Mouse (Mus musculus): ENCODE measurements around the gene Cald1.

DNA sequence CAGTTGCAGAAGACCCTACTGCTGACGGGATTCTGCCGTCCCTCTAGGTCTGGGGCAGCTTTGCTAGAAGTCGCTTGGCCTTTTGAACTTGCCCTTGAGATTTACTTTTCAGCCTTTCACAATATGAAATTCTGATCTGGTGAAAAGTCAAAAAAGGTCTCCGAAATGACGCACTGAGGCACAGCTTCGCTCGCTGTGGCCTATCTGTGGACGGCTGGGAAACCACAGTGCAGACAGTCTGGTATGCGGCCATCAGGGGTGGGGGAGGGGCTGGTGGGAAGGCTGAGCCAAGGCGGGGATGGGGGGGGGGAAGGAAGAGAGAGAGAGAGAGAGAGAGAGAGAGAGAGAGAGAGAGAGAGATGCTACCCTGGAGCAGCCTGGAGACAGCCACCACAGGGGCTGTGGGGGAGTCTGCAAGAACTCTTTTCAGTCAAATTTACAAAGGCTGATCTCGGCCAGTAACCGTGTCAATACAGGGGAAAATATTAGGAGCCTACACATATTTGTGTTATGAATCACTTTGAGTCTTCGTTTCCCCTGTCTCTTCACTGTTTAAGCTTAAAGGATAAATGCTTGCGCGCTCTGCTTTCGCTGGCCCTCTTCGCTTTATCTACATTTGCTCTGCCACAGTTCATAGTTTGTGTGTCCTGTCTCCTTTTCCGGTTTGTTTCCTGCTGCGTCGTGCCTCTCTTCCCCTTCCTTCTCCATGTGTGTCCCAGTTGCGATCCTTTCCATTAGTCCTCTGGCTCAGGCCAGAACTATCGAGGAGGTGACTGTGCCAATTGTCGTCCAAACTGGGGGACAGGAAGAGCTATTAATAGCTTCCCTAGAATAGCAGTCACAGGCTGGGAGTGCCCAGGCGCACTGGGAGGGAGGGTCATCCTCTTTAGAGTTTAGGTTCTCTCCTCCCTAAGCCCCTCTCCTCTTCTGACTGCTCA lies 11.9 kb downstream of the Cald1 start:
- no peak for TF ChIP-seq CTCF (IDR thresholded peaks at IDR 0.05; ENCODE audit: low read depth)
- TF ChIP-seq EP300 (optimal IDR thresholded peaks at IDR 0.05), result no peak
